Mouse (Mus musculus): ENCODE data around the gene Setd2. TPM values are rescaled to one million over a fixed set of nuclear protein-coding genes. Genes with fewer than 3 reads are reported as not detected.
A peak's percentile ranks its signal among the peaks of the same experiment; 100 is the strongest.

Setd2 gene
- polyA plus RNA-seq, 1 experiment from 2014 or later, result 9.6 TPM

GRCm38 (mm10) chr9:110531151-110531791, 1.1 kb upstream of the Setd2 start:
- ATAC-seq (no peak), DNase-seq (no peak)
- WGBS (ENCODE audit: insufficient replicate concordance), result 28% methylated on average over 6 of the region's 6 CpGs
- H3K4me2 ChIP-seq (ENCODE audit: low read depth, low read length), result peak overlapping the region; percentile 91
- no peak for TF ChIP-seq CTCF (IDR thresholded peaks at IDR 0.05; ENCODE audit: low read depth)
- peak overlapping the region; percentile 99 for H3K27ac ChIP-seq (ENCODE audit: low read depth)
- no peaks in the 10 kb centered on the region for H3K27me3 ChIP-seq (ENCODE audit: insufficient read depth, low read length)
- H3K9me3 ChIP-seq (ENCODE audit: low read length), result no peaks in the 10 kb centered on the region
- H3K4me1 ChIP-seq (ENCODE audit: insufficient read depth), result peaks cover 34% of the 10 kb centered on the region
- H3K9ac ChIP-seq (replicated peaks), result peak overlapping the region; percentile 99
- 0 out of 2 replicates have a peak, but pooled peaks cover 4% of the 10 kb centered on the region for H3K36me3 ChIP-seq (replicated peaks; ENCODE audit: insufficient read depth, low read length)
- peak overlapping the region; percentile 96 for H3K4me3 ChIP-seq (ENCODE audit: low read depth, low read length)

- peak overlapping the region; percentile 91 for H3K4me2 ChIP-seq (ENCODE audit: low read depth, low read length)
- H3K9ac ChIP-seq (replicated peaks), result peak overlapping the region; percentile 99
- WGBS (ENCODE audit: insufficient replicate concordance), result 0% methylated on average over 43 of the region's 53 CpGs
- peak overlapping the region; percentile 99 for H3K27ac ChIP-seq (ENCODE audit: low read depth)
- DNase-seq (peak; percentile 97), ATAC-seq (peak; percentile 95)
- peak overlapping the region; percentile 96 for H3K4me3 ChIP-seq (ENCODE audit: low read depth, low read length)
- no peak for TF ChIP-seq EP300 (IDR thresholded peaks at IDR 0.05; ENCODE audit: low read depth)
- peak; percentile 91 for TF ChIP-seq CTCF (IDR thresholded peaks at IDR 0.05; ENCODE audit: low read depth)
- no peaks in the 10 kb centered on the region for H3K9me3 ChIP-seq (ENCODE audit: low read length)
- H3K27me3 ChIP-seq (ENCODE audit: insufficient read depth, low read length), result no peaks in the 10 kb centered on the region
- peaks cover 38% of the 10 kb centered on the region for H3K4me1 ChIP-seq (ENCODE audit: insufficient read depth)
- 0 out of 2 replicates have a peak, but pooled peaks cover 4% of the 10 kb centered on the region for H3K36me3 ChIP-seq (replicated peaks; ENCODE audit: insufficient read depth, low read length)
Measured at GRCm38 (mm10) chr9:110531914-110532489, 395 bp upstream of the Setd2 start.

- no peaks in the 10 kb centered on the region for H3K9me3 ChIP-seq (ENCODE audit: low read length)
- H3K4me1 ChIP-seq (ENCODE audit: insufficient read depth), result peaks cover 38% of the 10 kb centered on the region
- peak overlapping the region; percentile 96 for H3K4me3 ChIP-seq (ENCODE audit: low read depth, low read length)
- peak overlapping the region; percentile 99; the same call in 1 of the 2 replicates for H3K27ac ChIP-seq (ENCODE audit: low read depth)
- H3K4me2 ChIP-seq (ENCODE audit: low read depth, low read length), result peak overlapping the region; percentile 91
- WGBS (ENCODE audit: insufficient replicate concordance), result 23% methylated on average over 5 of the region's 5 CpGs
- peak overlapping the region; percentile 99 for H3K9ac ChIP-seq (replicated peaks)
- TF ChIP-seq CTCF (IDR thresholded peaks at IDR 0.05; ENCODE audit: low read depth), result no peak
- ATAC-seq (no peak), DNase-seq (peak; percentile 17)
- H3K27me3 ChIP-seq (ENCODE audit: insufficient read depth, low read length), result no peaks in the 10 kb centered on the region
- H3K36me3 ChIP-seq (replicated peaks; ENCODE audit: insufficient read depth, low read length), result 0 out of 2 replicates have a peak, but pooled peaks cover 4% of the 10 kb centered on the region
Measured at GRCm38 (mm10) chr9:110533645-110534044, 1.2 kb downstream of the Setd2 start.

GRCm38 (mm10) chr9:110535114-110535513, 2.7 kb downstream of the Setd2 start:
- no peak overlapping the region for H3K9ac ChIP-seq (replicated peaks)
- no peaks in the 10 kb centered on the region for H3K27me3 ChIP-seq (ENCODE audit: insufficient read depth, low read length)
- H3K36me3 ChIP-seq (replicated peaks; ENCODE audit: insufficient read depth, low read length), result 0 out of 2 replicates have a peak, but pooled peaks cover 4% of the 10 kb centered on the region
- peaks cover 35% of the 10 kb centered on the region for H3K4me1 ChIP-seq (ENCODE audit: insufficient read depth)
- DNase-seq (no peak), ATAC-seq (no peak)
- no peak overlapping the region for H3K4me3 ChIP-seq (ENCODE audit: low read depth, low read length)
- H3K9me3 ChIP-seq (ENCODE audit: low read length), result no peaks in the 10 kb centered on the region
- peak overlapping the region; percentile 91; the same call in 1 of the 2 replicates for H3K4me2 ChIP-seq (ENCODE audit: low read depth, low read length)
- TF ChIP-seq CTCF (IDR thresholded peaks at IDR 0.05; ENCODE audit: low read depth) (no peak), EP300 (IDR thresholded peaks at IDR 0.05; ENCODE audit: low read depth) (no peak)
- 69% methylated on average over 2 of the region's 2 CpGs for WGBS (ENCODE audit: insufficient replicate concordance)
- no peak overlapping the region for H3K27ac ChIP-seq (ENCODE audit: low read depth)

GRCm38 (mm10) chr9:110536636-110537035, 4.2 kb downstream of the Setd2 start:
- TF ChIP-seq EP300 (IDR thresholded peaks at IDR 0.05; ENCODE audit: low read depth), result no peak
- no peak for TF ChIP-seq CTCF (IDR thresholded peaks at IDR 0.05; ENCODE audit: low read depth)

DNA sequence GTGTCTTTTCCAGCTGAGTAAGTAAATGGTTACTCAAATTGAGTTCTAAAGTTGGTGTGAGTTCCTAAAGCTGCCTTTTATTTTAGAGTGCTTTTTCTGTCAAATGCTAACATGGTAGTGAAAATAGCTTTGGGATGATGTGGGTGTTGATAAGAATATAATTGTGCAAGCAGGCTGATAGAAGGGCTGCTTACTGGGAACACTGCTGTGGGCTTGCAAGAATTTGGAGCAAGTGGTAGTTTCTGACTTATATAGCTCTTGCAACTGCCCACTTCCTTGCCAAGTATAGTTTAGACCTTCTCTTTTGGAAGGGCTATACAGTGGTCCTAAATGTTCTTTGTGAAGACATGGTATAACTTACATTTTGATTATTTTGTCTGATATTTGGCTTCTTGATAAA, 6.1 kb downstream of the Setd2 start:
- Histone ChIP-seq H3K27me3 (ENCODE audit: insufficient read depth, low read length) (no peaks in the 10 kb centered on the region), H3K9me3 (ENCODE audit: low read length) (no peaks in the 10 kb centered on the region), H3K27ac (ENCODE audit: low read depth) (no peak overlapping the region), H3K36me3 (replicated peaks; ENCODE audit: insufficient read depth, low read length) (0 out of 2 replicates have a peak, but pooled peaks cover 4% of the 10 kb centered on the region), H3K9ac (replicated peaks) (no peak overlapping the region), H3K4me2 (ENCODE audit: low read depth, low read length) (no peak overlapping the region), H3K4me3 (ENCODE audit: low read depth, low read length) (no peak overlapping the region), H3K4me1 (ENCODE audit: insufficient read depth) (peaks cover 29% of the 10 kb centered on the region)
- ATAC-seq (no peak), DNase-seq (no peak)
- TF ChIP-seq EP300 (IDR thresholded peaks at IDR 0.05; ENCODE audit: low read depth) (no peak), CTCF (IDR thresholded peaks at IDR 0.05; ENCODE audit: low read depth) (no peak)

More at GRCm38 (mm10) chr9:110536636-110537035, 4.2 kb downstream of the Setd2 start:
- H3K9ac ChIP-seq (replicated peaks), result no peak overlapping the region
- H3K4me1 ChIP-seq (ENCODE audit: insufficient read depth), result peaks cover 28% of the 10 kb centered on the region
- no peaks in the 10 kb centered on the region for H3K27me3 ChIP-seq (ENCODE audit: insufficient read depth, low read length)
- DNase-seq (no peak), ATAC-seq (no peak)
- WGBS (ENCODE audit: insufficient replicate concordance), result 69% methylated on average over 2 of the region's 2 CpGs
- H3K27ac ChIP-seq (ENCODE audit: low read depth), result no peak overlapping the region
- no peak overlapping the region for H3K4me2 ChIP-seq (ENCODE audit: low read depth, low read length)
- 0 out of 2 replicates have a peak, but pooled peaks cover 4% of the 10 kb centered on the region for H3K36me3 ChIP-seq (replicated peaks; ENCODE audit: insufficient read depth, low read length)
- H3K4me3 ChIP-seq (ENCODE audit: low read depth, low read length), result no peak overlapping the region
- H3K9me3 ChIP-seq (ENCODE audit: low read length), result no peaks in the 10 kb centered on the region
